Mouse (Mus musculus) right cerebral cortex, postnatal 14 days (tissue): ENCODE measurements around the gene Cnih4.

ENCODE experiments used
- DNase-seq: peaks from one replicate; pipeline ENCODE4 v3.0.0; 2022

The Cnih4 gene

DNA sequence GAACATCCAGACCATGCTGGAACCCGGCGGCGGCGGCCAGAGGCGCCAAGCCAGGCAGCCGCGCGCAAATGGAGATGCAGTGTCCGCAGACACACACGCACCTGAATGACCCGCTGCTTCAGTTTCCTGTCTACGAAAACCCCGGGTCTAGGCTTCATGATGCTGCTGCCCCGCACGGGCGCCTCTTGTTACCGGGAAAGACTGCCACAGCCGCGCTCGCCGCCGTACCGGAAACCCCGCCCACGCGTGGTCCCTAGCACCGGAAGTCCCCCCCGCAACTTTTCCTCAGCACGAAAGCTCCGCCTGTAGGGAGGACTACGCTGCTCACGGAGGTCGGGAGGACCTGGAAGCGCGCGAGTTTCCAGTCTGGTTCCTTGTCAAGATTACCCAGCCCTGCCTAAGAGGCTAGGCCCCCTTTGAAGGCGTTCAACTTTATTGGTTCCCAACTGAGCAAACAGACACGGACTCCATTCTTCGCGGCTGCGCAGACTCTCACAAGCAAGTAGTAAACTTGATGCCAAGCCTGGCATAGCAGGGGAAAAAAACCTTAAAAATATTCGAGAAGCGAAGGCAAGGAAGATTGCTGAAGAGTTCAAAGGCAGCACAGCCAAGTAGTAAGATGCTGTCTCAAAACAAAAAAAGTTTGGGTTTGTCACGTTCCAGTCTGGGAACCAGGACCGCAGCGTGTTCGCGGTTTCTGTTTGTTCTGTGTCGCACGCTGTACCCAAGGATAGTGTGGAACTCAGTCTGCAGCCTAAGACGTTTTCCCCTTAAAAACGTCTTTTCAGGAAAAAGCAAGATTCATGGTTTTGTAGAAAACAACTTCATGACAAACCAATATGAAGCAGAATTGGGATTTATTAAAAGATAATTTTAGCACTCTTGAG lies at the start of gene Cnih4, which contains the start of gene Nvl:
Gene Cnih4 (plus strand): TSS at position 744 of the 887 bp plus-strand sequence.
Gene Nvl (minus strand): TSS at position 255 of the 887 bp plus-strand sequence.
- peak; percentile 93 for DNase-seq

GRCm38 (mm10) chr1:181117112-181117511 lies 27.4 kb upstream of the Cnih4 start:
- DNase-seq: no peak

GRCm38 (mm10) chr1:181124145-181124544 lies 20.3 kb upstream of the Cnih4 start:
- no peak for DNase-seq

GRCm38 (mm10) chr1:181125916-181126315 lies 18.6 kb upstream of the Cnih4 start:
- no peak for DNase-seq

GRCm38 (mm10) chr1:181126766-181127165 lies 17.7 kb upstream of the Cnih4 start:
- DNase-seq: no peak

- no peak for DNase-seq
These were observed 12.6 kb upstream of the Cnih4 start for GRCm38 (mm10) chr1:181131915-181132314.

DNA sequence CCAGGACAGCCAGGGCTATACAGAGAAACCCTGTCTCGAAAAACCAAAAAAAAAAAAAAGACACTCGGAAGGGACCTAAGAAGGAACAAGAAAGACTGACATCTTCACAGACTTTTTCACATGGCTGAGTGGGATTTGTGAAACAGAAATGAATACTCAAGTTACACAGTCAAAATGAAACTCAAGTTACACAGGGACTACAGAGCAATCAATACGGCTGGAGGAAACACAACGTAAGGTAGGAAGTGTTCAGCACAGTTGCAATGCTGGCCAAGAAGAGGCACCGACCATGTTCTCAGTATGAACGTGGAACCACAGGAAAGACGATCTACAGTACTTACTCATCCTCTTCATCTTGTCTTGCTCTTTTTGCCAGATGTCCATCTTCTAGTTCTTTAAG lies 5.8 kb upstream of the Cnih4 start:
- no peak for DNase-seq

- DNase-seq: no peak
These were observed 914 bp upstream of the Cnih4 start for GRCm38 (mm10) chr1:181143609-181143949.

DNA sequence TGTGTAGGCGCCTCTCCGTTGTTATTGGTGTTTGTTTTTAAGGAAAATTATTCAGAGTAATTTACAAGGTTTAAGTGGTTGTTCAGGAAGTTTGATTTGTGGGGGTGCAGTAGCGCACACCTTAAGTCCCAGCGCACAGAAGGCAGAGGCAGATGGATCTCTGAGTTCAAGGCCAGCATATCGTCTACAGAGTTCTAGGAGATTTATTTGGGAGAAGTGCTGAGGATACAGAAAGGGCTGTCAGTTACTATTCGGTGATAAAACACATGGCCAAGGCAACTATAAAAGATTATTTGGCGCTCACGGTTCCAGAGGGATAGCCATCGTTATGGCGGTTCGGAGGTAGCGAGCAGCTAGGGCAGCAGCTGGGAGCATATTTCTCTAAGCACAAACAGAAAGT lies 473 bp downstream of the Cnih4 start:
- DNase-seq: no peak

DNA sequence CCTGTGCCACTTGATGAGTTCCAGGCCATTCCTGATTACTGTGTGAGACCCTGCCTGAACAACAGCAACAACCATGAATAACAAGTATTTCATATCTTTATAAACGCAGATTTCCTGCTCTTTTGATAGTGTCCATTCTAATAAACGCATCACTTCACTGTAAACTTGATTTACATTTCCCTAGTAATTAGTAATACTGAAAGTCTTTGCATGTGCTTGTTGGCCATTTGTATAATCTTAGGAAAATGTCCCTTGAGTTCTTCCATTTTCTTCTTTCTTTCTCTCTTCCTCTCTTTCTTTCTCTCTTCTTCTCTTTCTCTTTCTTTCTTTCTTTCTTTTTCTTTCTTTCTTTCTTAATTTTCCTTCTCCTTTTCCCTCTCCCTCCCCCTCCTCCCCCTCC lies 1.7 kb downstream of the Cnih4 start:
- DNase-seq: no peak

DNA sequence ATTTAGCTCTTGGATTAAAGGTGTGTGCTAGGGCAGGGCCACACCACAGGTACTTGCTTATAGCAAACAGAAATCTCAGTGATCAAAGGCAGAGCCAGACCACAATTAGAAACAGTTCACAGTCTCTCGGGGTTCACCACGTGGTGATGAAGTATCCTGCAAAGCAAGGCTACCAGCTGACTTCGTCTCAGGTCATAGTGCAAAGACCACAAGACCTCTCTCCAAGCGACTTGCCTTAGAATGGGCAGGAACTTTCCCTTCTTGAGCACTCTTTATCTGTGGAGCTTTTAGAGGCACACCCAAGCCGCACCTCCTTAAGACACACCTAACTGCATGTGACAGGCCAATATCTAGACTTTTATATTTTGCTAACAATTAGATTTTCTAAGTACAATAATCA lies 4.0 kb downstream of the Cnih4 start:
- DNase-seq: no peak

DNA sequence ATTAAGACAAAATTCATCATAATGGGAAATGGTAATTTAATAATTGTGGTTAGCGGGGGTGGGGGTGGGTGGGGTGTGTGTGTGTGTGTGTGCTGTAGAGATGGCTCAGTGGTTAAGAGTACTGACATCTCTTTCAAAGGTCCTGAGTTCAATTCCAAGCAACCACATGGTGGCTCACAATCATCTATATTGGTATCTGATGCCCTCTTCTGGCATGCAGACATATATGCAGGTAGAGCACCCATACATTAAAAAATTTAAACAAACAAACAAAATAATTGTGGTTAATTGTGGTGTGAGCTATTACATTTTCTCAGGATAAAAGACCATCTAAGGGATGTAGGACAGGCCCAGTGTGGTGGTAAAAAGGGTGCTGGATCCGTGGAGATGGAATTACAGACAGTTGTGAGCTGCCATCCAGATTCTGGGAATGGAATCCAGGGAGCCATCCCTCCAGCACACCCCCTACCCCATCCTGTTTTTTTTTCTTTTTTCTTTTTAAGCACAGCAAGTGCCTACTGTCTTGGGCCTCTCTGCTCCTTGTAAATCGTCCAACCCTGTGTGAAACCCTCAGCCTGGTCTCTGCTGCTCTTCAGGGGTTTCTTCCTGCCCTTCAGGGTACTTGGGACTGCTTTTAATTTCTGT lies 5.0 kb downstream of the Cnih4 start:
- DNase-seq: no peak

- DNase-seq: no peak
These were observed 5.9 kb downstream of the Cnih4 start for GRCm38 (mm10) chr1:181150431-181150826.

- DNase-seq: peak; percentile 96
These were observed 6.5 kb downstream of the Cnih4 start for GRCm38 (mm10) chr1:181150827-181151534.

DNA sequence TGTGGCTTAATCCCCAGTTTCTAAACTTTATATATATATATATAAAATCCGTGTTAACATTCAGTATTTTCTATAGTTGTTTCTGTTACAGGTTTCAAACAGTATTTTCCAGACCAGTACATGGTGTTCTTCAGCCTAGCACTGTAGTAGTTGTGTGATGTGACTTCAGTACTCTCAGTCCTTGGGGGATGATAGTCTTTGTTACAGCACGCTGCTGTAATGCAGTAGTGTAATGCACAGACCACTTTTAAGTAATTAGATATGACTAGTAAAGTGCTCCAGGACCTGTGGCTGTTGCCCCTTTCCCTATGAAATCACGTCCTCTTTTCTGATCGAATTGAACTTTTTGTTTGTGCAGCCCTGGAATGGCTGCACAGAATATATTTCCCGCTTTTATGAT lies 7.0 kb downstream of the Cnih4 start:
- DNase-seq: no peak

DNA sequence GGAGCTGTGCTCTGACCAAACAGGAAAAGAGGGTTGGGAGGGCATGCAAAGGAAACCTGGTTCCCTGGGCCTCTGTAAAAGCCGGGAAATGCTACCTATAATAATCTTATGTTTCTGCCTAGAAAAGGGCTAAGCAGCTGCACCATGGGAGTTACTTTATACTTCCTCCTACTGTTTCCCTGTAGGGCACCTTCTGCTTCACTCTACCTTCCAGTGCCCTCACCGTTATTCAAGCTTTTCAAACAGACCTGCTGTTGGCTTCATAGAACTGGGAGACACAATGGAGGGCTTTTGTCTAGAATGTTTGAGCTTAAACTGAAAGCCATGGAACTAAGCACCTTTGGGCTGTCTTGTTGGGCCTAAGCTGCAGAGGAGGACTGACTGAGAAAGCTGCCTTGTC lies 23.3 kb downstream of the Cnih4 start:
- no peak for DNase-seq

DNA sequence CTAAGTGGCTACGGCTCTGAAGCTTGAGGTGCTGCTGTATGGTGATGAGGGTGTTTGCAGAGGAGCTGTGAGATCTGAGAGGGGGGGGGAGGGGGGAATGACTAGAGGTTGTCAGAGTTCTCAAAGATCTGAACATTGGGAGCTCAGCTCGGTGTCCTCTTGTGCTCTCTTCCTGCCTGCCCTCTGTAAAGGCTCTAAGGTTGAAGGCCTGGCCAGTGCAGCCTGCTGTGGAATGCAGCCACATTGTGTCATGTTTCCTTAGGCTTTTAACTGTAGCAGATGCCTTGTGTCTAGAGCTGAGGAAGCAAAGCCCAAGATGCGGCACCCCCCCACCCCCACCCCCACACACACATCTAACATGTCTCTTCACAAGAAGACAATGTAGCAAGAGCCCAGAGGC lies 23.9 kb downstream of the Cnih4 start:
- DNase-seq: no peak

DNA sequence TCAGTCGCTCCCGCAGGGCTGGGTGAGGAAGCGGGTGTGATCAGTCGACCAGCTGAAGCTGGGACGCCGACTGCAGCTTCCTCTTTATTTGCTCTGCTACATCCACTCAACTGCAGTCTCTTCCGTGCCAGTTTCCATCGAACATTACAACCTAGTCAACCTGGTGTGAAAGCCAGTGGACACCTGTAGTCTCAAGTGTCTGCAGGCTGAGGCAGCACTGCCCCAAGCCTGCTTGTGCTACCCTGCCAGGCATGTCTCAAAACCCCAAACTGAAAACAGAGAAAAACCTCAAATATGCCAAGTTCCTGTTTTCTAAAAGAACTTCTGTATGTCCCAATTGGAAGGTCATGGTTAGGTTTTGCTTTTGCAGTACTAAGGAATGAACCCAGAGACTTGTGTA lies 25.7 kb downstream of the Cnih4 start:
- DNase-seq: no peak

- no peak for DNase-seq
These were observed 44.4 kb downstream of the Cnih4 start for GRCm38 (mm10) chr1:181188925-181189324.

GRCm38 (mm10) chr1:181199446-181199845 lies 55.0 kb downstream of the Cnih4 start:
- DNase-seq: no peak

DNA sequence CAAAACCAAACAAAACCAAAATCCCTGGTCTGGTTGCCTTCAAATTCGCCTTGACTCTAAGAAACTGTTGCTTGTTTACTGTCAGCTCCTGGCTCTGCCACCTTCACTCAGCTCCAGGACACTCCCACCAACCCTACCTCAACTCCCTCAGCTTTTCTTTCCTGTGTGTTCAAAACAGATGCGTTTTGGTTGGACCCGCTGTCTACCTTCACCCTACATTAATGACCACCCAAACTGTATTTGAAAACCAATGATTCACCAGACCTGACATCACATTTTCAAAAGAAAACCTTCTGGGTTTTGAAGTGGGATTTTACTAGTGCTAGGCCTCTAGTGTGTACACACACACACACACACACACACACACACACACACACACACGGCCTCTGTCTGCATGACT lies 65.7 kb downstream of the Cnih4 start:
- DNase-seq: no peak

DNA sequence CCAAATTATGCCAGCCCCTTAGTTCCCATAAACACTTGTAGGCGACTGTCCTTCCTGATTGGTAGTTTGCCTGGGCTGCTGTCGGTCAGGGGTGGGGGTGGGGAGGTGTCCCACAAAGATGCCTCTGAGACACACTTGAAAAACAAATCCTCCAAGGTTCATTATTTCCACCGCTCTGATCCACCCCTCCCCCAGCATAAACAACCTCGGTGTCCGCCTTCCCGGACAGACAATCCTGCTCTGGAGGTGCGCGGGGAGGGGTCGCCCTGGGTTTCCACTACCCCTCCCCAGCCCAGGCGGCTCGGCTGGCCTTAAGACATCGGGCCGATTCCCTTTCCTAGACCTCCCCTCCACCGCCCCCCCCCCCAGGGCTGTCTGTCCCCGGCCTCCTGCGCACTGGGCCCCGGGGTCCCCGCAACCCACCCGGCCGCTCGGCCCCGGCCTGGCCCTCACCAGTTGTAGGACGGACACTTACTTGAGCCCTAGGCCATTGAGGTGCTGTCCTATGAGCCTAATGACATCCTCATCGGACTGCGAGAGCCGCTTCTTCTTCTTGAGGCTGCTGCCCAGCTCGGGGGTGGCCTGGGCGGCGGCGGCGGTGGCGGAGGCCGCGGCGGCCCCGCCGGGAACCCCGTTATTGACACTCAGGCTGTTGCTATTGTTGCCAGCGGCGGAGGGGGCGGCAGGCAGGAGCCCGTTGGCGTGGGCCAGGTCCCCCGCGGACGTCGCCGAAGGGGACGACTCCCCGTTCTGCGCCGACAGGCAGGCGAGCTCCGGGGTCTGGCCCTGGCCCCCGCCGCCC lies 66.3 kb downstream of the Cnih4 start:
- no peak for DNase-seq

- peak; percentile 38 for DNase-seq
These were observed 67.0 kb downstream of the Cnih4 start for GRCm38 (mm10) chr1:181211403-181211919.
